Mouse (Mus musculus): Measurements from ENCODE around the gene Pknox1. TPM values are rescaled to one million over a fixed set of nuclear protein-coding genes. Genes with fewer than 3 reads are reported as not detected.

Gene Pknox1
- polyA plus RNA-seq, 1 experiment, result 15.3 TPM

DNA sequence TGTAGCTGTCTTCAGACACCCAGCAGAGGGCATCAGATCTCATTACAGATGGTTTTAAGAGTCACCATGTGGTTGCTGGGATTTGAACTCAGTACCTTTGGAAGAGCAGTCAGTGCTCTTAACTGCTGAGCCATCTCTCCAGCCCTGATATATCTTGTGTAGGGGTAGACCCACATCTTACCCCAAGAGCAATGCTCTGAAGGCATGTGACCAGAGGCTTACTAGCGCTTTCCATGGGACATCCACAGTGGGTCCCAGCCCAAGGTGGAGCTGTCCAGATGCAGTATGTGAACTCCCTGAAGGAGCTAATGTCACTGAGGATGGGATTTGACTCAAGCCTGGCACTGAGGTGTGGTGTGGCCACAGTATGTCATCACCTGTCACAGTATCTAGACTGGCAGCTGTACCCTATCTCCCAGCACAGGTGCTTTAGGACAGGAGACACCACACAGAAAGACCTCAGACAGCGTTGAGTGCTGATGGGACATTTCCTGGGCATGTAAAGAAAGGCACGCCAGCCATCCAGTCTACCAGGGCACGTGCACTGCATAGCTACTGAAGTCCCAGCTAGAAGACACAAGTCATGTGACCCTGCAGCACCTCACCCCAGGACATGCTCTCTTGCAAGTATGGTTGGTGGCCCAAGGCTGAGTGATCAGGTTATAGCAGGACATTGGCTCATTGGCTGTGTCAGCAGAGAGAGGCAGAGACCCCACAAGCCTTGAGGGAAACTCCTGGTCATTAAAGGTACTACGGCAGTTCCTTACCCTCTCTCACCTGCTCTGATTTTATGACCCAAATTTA lies 81.9 kb downstream of the Pknox1 start:
- no peak overlapping the region for H3K4me2 ChIP-seq (ENCODE audit: low read depth)
- no peak overlapping the region for H3K4me3 ChIP-seq
- peaks cover 27% of the 10 kb centered on the region for H3K36me3 ChIP-seq (ENCODE audit: control insufficient read depth, insufficient read depth)
- TF ChIP-seq MYOG (IDR thresholded peaks at IDR 0.05; ENCODE audit: control insufficient read depth in 1 of 3, insufficient read depth in 1 of 3, insufficient read length in 2 of 3, low read depth in 2 of 3) (peak in 1 of 3 experiments; percentile 2), POLR2A (IDR thresholded peaks at IDR 0.05; ENCODE audit: insufficient read length, low read depth) (no peak), POLR2AphosphoS2 (IDR thresholded peaks at IDR 0.05; ENCODE audit: insufficient read length, low read depth) (peak; percentile 41), REST (IDR thresholded peaks at IDR 0.05; ENCODE audit: insufficient read depth, insufficient read length) (no peak)
- no peak overlapping the region for H3ac ChIP-seq (ENCODE audit: control insufficient read depth, insufficient read length)
- no peaks in the 10 kb centered on the region for H3K79me2 ChIP-seq (ENCODE audit: control insufficient read depth, insufficient read depth)
- no peaks in the 10 kb centered on the region for H3K27me3 ChIP-seq (ENCODE audit: control insufficient read depth, insufficient read depth, insufficient read length)

- Histone ChIP-seq H3ac (ENCODE audit: control insufficient read depth, insufficient read length) (no peak overlapping the region), H3K79me2 (ENCODE audit: control insufficient read depth, insufficient read depth) (peaks cover 51% of the 10 kb centered on the region)
These were observed 87.6 kb downstream of the Pknox1 start for GRCm38 (mm10) chr17:31652152-31652551.

DNA sequence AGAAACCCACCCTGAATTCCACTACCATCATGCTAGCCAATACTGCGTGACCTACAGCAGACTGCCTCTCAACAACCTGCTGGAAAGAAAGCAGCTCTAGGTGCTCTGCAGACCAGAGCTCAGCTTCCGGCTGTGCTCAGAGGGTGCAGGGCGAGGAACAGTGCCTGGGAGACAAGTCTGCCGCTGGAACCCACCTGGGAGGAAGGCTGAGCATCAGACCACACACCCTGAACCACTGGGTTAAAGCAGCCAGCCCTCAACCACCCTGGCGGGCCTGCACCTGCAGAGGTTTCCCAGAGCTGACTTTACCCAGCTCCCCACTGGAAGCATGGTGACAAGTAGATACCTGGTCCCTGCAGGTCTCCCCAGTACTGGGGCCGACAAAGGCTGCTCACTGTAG lies 88.7 kb downstream of the Pknox1 start:
- peaks cover 52% of the 10 kb centered on the region for H3K36me3 ChIP-seq (ENCODE audit: control insufficient read depth, insufficient read depth)
- no peak overlapping the region for H3K4me3 ChIP-seq
- TF ChIP-seq CEBPB (IDR thresholded peaks at IDR 0.05; ENCODE audit: insufficient read depth, poor library complexity, severe bottlenecking), result no peak
- no peak for TF ChIP-seq TCF3 (IDR thresholded peaks at IDR 0.05; ENCODE audit: insufficient read length, low read depth)
- no peak for TF ChIP-seq USF1 (IDR thresholded peaks at IDR 0.05; ENCODE audit: low read depth)
- TF ChIP-seq SRF (IDR thresholded peaks at IDR 0.05; ENCODE audit: control insufficient read depth, insufficient read length, low read depth), result no peak
- TF ChIP-seq MAX (IDR thresholded peaks at IDR 0.05; ENCODE audit: low read depth), result no peak
- TF ChIP-seq REST (IDR thresholded peaks at IDR 0.05; ENCODE audit: insufficient read depth, insufficient read length), result no peak
- no peak for TF ChIP-seq POLR2AphosphoS2 (IDR thresholded peaks at IDR 0.05; ENCODE audit: insufficient read length, low read depth)
- no peak for TF ChIP-seq MYOD1 (IDR thresholded peaks at IDR 0.05; ENCODE audit: control insufficient read depth in 1 of 3, insufficient read length in 2 of 3, low read depth in 2 of 3)
- TF ChIP-seq TCF12 (IDR thresholded peaks at IDR 0.05; ENCODE audit: insufficient read depth, poor library complexity, severe bottlenecking), result no peak
- TF ChIP-seq POLR2A (IDR thresholded peaks at IDR 0.05; ENCODE audit: insufficient read length, low read depth), result no peak
- TF ChIP-seq E2F4 (IDR thresholded peaks at IDR 0.05; ENCODE audit: insufficient read depth), result no peak
- TF ChIP-seq MYOG (IDR thresholded peaks at IDR 0.05; ENCODE audit: control insufficient read depth in 1 of 3, insufficient read depth in 1 of 3, insufficient read length in 2 of 3, low read depth in 2 of 3), result no peak
- no peak overlapping the region for H3ac ChIP-seq (ENCODE audit: control insufficient read depth, insufficient read length)
- H3K27me3 ChIP-seq (ENCODE audit: control insufficient read depth, insufficient read depth, insufficient read length), result no peaks in the 10 kb centered on the region
- peaks cover 62% of the 10 kb centered on the region for H3K79me2 ChIP-seq (ENCODE audit: control insufficient read depth, insufficient read depth)
- no peak overlapping the region for H3K4me2 ChIP-seq (ENCODE audit: low read depth)

More at GRCm38 (mm10) chr17:31652152-31652551, 87.6 kb downstream of the Pknox1 start:
- Histone ChIP-seq H3K27me3 (ENCODE audit: control insufficient read depth, insufficient read depth, insufficient read length) (no peaks in the 10 kb centered on the region), H3K36me3 (ENCODE audit: control insufficient read depth, insufficient read depth) (peaks cover 57% of the 10 kb centered on the region), H3K4me2 (ENCODE audit: low read depth) (no peak overlapping the region), H3K4me3 (no peak overlapping the region)
- TF ChIP-seq USF1 (IDR thresholded peaks at IDR 0.05; ENCODE audit: low read depth), result no peak

DNA sequence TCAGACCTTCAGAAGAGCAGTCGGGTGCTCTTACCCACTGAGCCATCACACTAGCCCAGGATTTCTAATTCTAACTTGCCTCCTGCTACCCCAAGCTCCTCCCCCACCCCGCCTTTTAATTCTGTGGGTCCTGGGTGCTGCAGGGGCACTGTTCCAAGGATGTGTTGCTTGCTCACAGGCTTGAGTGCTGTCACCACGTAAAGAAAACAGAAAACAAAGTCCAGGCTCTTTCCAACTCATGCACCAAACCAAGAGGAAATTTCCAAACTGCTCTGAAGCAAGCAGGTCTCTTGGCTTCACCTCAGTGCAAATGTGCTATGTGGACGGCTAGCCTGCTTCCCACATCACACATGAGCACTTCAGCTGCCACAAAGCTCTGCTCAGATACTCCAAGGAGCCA lies 90.8 kb downstream of the Pknox1 start:
- peaks cover 64% of the 10 kb centered on the region for H3K79me2 ChIP-seq (ENCODE audit: control insufficient read depth, insufficient read depth)
- H3K4me3 ChIP-seq, result no peak overlapping the region
- TF ChIP-seq E2F4 (IDR thresholded peaks at IDR 0.05; ENCODE audit: insufficient read depth) (no peak), MYOG (IDR thresholded peaks at IDR 0.05; ENCODE audit: control insufficient read depth in 1 of 3, insufficient read depth in 1 of 3, insufficient read length in 2 of 3, low read depth in 2 of 3) (no peak), POLR2AphosphoS2 (IDR thresholded peaks at IDR 0.05; ENCODE audit: insufficient read length, low read depth) (no peak), POLR2A (IDR thresholded peaks at IDR 0.05; ENCODE audit: insufficient read length, low read depth) (no peak), REST (IDR thresholded peaks at IDR 0.05; ENCODE audit: insufficient read depth, insufficient read length) (no peak), TCF12 (IDR thresholded peaks at IDR 0.05; ENCODE audit: insufficient read depth, poor library complexity, severe bottlenecking) (no peak), TCF3 (IDR thresholded peaks at IDR 0.05; ENCODE audit: insufficient read length, low read depth) (no peak), USF1 (IDR thresholded peaks at IDR 0.05; ENCODE audit: low read depth) (no peak), MAX (IDR thresholded peaks at IDR 0.05; ENCODE audit: low read depth) (no peak), SRF (IDR thresholded peaks at IDR 0.05; ENCODE audit: control insufficient read depth, insufficient read length, low read depth) (no peak), CEBPB (IDR thresholded peaks at IDR 0.05; ENCODE audit: insufficient read depth, poor library complexity, severe bottlenecking) (no peak), MYOD1 (IDR thresholded peaks at IDR 0.05; ENCODE audit: control insufficient read depth in 1 of 3, insufficient read length in 2 of 3, low read depth in 2 of 3) (no peak)
- H3K4me2 ChIP-seq (ENCODE audit: low read depth), result no peak overlapping the region
- H3K27me3 ChIP-seq (ENCODE audit: control insufficient read depth, insufficient read depth, insufficient read length), result no peaks in the 10 kb centered on the region
- no peak overlapping the region for H3ac ChIP-seq (ENCODE audit: control insufficient read depth, insufficient read length)
- H3K36me3 ChIP-seq (ENCODE audit: control insufficient read depth, insufficient read depth), result peaks cover 42% of the 10 kb centered on the region

GRCm38 (mm10) chr17:31656682-31657081 lies 92.1 kb downstream of the Pknox1 start:
- no peak overlapping the region for H3ac ChIP-seq (ENCODE audit: control insufficient read depth, insufficient read length)
- TF ChIP-seq MYOD1 (IDR thresholded peaks at IDR 0.05; ENCODE audit: control insufficient read depth in 1 of 3, insufficient read length in 2 of 3, low read depth in 2 of 3) (no peak), MYOG (IDR thresholded peaks at IDR 0.05; ENCODE audit: control insufficient read depth in 1 of 3, insufficient read depth in 1 of 3, insufficient read length in 2 of 3, low read depth in 2 of 3) (no peak), TCF12 (IDR thresholded peaks at IDR 0.05; ENCODE audit: insufficient read depth, poor library complexity, severe bottlenecking) (no peak), POLR2AphosphoS2 (IDR thresholded peaks at IDR 0.05; ENCODE audit: insufficient read length, low read depth) (no peak), MAX (IDR thresholded peaks at IDR 0.05; ENCODE audit: low read depth) (no peak), CEBPB (IDR thresholded peaks at IDR 0.05; ENCODE audit: insufficient read depth, poor library complexity, severe bottlenecking) (no peak), POLR2A (IDR thresholded peaks at IDR 0.05; ENCODE audit: insufficient read length, low read depth) (no peak), USF1 (IDR thresholded peaks at IDR 0.05; ENCODE audit: low read depth) (no peak), E2F4 (IDR thresholded peaks at IDR 0.05; ENCODE audit: insufficient read depth) (no peak), REST (IDR thresholded peaks at IDR 0.05; ENCODE audit: insufficient read depth, insufficient read length) (no peak), TCF3 (IDR thresholded peaks at IDR 0.05; ENCODE audit: insufficient read length, low read depth) (no peak), SRF (IDR thresholded peaks at IDR 0.05; ENCODE audit: control insufficient read depth, insufficient read length, low read depth) (no peak)
- H3K4me2 ChIP-seq (ENCODE audit: low read depth), result peak overlapping the region; percentile 89
- peaks cover 32% of the 10 kb centered on the region for H3K36me3 ChIP-seq (ENCODE audit: control insufficient read depth, insufficient read depth)
- H3K4me3 ChIP-seq, result peak overlapping the region; percentile 80
- peaks cover 62% of the 10 kb centered on the region for H3K79me2 ChIP-seq (ENCODE audit: control insufficient read depth, insufficient read depth)
- H3K27me3 ChIP-seq (ENCODE audit: control insufficient read depth, insufficient read depth, insufficient read length), result no peaks in the 10 kb centered on the region

Data from myocyte (in vitro differentiated cells).